Mouse (Mus musculus) hindbrain, embryonic 15.5 days (tissue): ENCODE measurements at regions not wholly inside any gene's neighbourhood (a gene's known extent, or its start where the extent isn't known, plus 50 kb on each side); places are given as distances from the start of the nearest gene placed in this dataset.

Experiments used
- ATAC-seq: fragments of 200-750 bp; cut with Nextera tagmentation; 2 replicates; pipeline ENCODE4 v1.8.0; 2017; ENCODE audit warnings: low read depth, moderate number of reproducible peaks, moderate TSS enrichment; ENCODE audit not compliant: low FRiP score
- H3K27ac ChIP-seq: fragments of 300-500 bp; sonication (generic); replicated peaks from 2 replicates; pipeline ENCODE4 v1.5.1; 2015; ENCODE audit warnings: mild to moderate bottlenecking, inconsistent platforms
- H3K27me3 ChIP-seq: fragments of 300-500 bp; sonication (generic); 2 replicates; pipeline ENCODE4 v1.6.1; 2015; ENCODE audit warnings: control low read depth, inconsistent platforms
- H3K36me3 ChIP-seq: fragments of 300-500 bp; sonication (generic); 2 replicates; pipeline ENCODE4 v1.6.1; 2015; ENCODE audit warnings: control low read depth, inconsistent platforms
- H3K4me1 ChIP-seq: fragments of 300-500 bp; sonication (generic); replicated peaks from 2 replicates; pipeline ENCODE4 v1.6.1; 2015; ENCODE audit warnings: control low read depth, inconsistent platforms
- H3K4me2 ChIP-seq: fragments of 300-500 bp; sonication (generic); 2 replicates; pipeline ENCODE4 v1.6.1; 2015; ENCODE audit warnings: moderate library complexity, mild to moderate bottlenecking, inconsistent platforms
- H3K4me3 ChIP-seq: fragments of 300-500 bp; sonication (generic); 2 replicates; pipeline ENCODE4 v1.5.1; 2015; ENCODE audit warnings: mild to moderate bottlenecking, inconsistent platforms
- H3K9ac ChIP-seq: fragments of 300-500 bp; sonication (generic); 2 replicates; pipeline ENCODE4 v1.6.1; 2015; ENCODE audit warnings: inconsistent platforms
- H3K9me3 ChIP-seq: fragments of 300-500 bp; sonication (generic); 2 replicates; pipeline ENCODE4 v1.6.1; 2016; ENCODE audit warnings: control low read depth, inconsistent platforms
- WGBS: fragments of 180-500 bp; shearing (Covaris S2); methylation state at CpG from one replicate; pipeline ENCODE4 v1.1.7; 2015; 5-methylcytosine and 5-hydroxymethylcytosine counted together

DNA sequence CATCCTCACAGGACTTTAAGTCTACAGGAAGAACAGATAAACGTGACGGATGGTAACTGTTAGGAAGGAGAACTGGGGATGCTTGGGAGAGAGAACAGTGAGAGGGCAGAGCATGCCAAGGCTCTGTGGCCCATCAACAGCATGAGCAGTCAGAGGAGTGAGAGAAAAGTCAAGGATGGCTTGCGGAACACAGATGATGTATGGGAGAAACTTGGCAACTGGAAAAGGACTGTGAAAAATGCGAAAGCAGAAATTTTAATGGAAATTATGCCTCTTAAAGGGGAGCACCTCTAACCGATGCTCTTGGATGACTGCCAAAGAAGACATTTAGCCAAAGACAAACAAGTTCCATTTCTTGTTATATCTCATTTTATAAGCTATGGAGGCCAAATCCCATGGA lies 382.6 kb downstream of the Sorl1 start:
- peaks cover 17% of the 10 kb centered on the region for H3K4me1 ChIP-seq
- no peaks in the 10 kb centered on the region for H3K36me3 ChIP-seq
- ATAC-seq, result no peak
- no peak overlapping the region for H3K4me2 ChIP-seq
- H3K4me3 ChIP-seq, result no peak overlapping the region
- no peaks in the 10 kb centered on the region for H3K27me3 ChIP-seq
- no peaks in the 10 kb centered on the region for H3K9me3 ChIP-seq
- no peak overlapping the region for H3K9ac ChIP-seq
- H3K27ac ChIP-seq, result no peak overlapping the region
- WGBS, result 67% methylated on average over 5 of the region's 5 CpGs

DNA sequence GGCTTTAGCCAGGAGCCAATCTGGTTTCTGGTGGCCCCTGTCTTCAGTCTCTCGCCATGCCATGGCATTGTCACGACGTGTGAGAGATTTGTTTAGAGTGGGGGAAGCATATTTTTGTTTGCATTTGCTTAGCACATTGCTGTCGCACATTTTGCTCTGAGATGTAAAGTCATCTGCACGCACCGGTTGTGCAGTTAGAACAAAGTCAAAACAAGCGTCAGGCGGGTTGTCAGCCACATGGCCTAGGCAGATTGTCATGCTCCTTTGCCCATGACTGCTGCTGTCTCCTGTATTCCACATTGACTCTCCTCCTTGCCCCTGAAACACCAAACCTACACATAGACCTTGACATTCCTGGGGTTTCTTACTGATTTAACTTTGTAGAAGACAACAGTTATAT lies 383.6 kb downstream of the Sorl1 start:
- Histone ChIP-seq H3K9me3 (no peaks in the 10 kb centered on the region), H3K9ac (no peak overlapping the region), H3K27ac (no peak overlapping the region), H3K4me3 (no peak overlapping the region), H3K4me2 (no peak overlapping the region), H3K4me1 (peaks cover 19% of the 10 kb centered on the region), H3K27me3 (no peaks in the 10 kb centered on the region), H3K36me3 (no peaks in the 10 kb centered on the region)
- ATAC-seq, result no peak
- WGBS, result 95% methylated on average over 8 of the region's 8 CpGs

DNA sequence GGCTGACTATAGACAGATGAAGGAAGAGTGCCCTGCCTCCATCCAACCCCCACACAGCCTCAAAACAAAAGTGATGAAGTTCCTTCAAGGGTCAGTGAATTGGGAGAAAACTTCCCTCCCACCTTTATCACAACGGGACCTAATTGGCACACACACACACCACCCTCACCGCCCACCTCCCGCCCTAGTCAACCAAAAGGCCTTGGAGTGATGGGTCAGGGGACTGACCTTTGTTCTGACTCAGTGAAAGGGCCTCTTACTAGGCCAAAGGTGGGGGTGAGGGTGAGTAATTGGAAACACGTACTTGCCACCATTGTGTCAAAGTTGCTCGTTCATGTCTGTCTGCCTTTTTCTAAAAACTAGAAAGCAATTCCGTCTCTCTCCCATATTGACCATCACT lies 386.4 kb downstream of the Sorl1 start:
- Histone ChIP-seq H3K4me3 (no peak overlapping the region), H3K4me2 (peak overlapping the region; percentile 61), H3K27me3 (no peaks in the 10 kb centered on the region), H3K27ac (peak overlapping the region; percentile 97), H3K9me3 (no peaks in the 10 kb centered on the region), H3K9ac (no peak overlapping the region), H3K36me3 (no peaks in the 10 kb centered on the region), H3K4me1 (peaks cover 27% of the 10 kb centered on the region)
- no peak for ATAC-seq
- WGBS, result 33% methylated on average over 6 of the region's 6 CpGs

DNA sequence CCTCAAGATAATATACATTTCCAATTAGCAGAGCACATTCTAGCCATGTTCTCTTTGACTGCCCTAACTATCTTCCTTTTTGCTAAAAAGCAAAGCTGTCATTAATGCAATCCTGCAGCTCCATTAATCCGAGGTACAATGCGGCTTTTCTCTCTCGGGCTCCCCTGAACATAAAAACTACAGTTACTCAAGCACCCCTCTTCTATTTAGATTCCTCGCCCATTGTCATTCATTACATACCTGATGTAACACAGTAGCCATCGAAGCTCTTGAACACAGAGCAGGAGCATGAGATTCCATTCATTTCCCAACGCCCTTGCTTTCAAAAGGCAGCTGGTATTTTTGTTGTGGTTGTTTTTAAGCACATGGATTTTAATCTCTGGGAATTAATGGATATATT lies 387.2 kb downstream of the Sorl1 start:
- WGBS, result 5% methylated on average over 6 of the region's 6 CpGs
- no peaks in the 10 kb centered on the region for H3K27me3 ChIP-seq
- H3K36me3 ChIP-seq, result no peaks in the 10 kb centered on the region
- H3K4me1 ChIP-seq, result peaks cover 27% of the 10 kb centered on the region
- H3K27ac ChIP-seq, result peak overlapping the region; percentile 97
- peak overlapping the region; percentile 38 for H3K4me3 ChIP-seq
- ATAC-seq, result no peak
- peak overlapping the region; percentile 52 for H3K9ac ChIP-seq
- H3K9me3 ChIP-seq, result no peaks in the 10 kb centered on the region
- peak overlapping the region; percentile 61 for H3K4me2 ChIP-seq

DNA sequence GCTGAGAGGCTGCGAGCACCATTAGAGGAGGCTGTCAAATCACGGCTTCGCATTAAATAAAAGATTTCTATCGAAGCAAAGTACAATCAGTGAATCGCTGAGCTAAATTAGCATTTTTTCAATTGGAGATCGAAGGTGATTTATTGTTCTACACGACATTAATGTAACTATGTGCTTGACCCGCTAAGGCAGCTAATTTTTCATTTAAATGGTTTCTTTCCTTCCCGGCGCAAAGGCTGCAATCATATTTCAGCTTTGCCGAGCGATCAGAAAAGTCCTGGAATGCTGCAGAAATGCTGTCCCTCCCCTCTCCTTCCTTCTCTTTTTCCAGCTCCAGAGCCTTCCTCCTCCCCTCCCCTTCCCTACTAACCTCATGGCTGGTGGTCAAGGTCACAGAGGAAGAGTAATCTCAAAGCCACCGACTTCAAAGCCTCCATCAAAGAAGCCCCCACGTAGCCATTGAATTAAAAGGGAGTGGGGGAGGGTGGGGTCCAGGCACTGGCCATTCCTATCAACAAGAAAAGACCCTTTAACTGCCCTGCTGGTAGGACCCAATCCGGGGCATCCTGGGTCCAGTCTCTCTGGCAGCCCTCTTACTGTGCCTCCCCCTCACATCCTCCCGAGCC lies 387.8 kb downstream of the Sorl1 start:
- H3K36me3 ChIP-seq, result no peaks in the 10 kb centered on the region
- peak; percentile 72 for ATAC-seq
- H3K27me3 ChIP-seq, result no peaks in the 10 kb centered on the region
- peak overlapping the region; percentile 97 for H3K27ac ChIP-seq
- H3K9ac ChIP-seq, result peak overlapping the region; percentile 52
- H3K9me3 ChIP-seq, result no peaks in the 10 kb centered on the region
- peak overlapping the region; percentile 61 for H3K4me2 ChIP-seq
- peak overlapping the region; percentile 38 for H3K4me3 ChIP-seq
- peaks cover 27% of the 10 kb centered on the region for H3K4me1 ChIP-seq
- under 1% methylated on average over 16 of the region's 16 CpGs for WGBS

DNA sequence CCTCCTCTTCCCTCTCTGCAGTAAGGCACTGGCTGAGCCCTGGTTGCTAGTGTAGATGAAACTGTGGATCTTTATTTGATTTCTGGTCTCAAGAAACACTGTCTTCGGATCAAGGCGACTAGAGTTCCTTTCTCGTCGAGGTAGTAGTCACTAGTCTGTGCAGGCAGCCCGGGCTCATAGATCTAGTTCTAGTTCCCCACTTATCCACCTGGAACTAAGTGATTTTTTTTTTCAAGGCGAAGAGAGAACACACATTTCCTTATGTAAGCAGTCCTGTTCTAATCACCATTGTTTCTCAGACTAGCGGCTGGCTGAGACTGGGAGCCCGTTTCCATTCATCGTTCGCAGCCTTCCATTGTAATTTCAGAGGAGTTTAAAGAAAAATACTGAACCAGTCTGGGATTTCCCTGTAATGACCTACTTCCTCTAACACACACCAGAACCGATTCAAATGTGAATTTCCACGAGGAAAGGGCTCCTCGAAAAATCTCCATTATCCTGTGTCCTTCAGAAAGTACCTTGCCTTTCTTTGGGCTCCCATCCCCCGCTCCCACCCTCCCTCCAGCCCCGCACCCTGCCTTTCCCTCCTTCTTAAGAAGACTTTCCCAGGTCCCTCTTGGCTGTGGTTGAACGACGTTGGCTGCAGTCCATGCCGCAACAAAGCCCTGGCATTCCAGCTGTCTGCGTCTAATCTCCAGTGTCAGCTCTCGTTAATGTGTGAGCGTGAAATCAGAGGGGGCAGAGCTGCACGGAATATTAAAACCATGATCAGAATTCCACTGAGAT lies 388.5 kb downstream of the Sorl1 start:
- Histone ChIP-seq H3K9ac (peak overlapping the region; percentile 52), H3K9me3 (no peaks in the 10 kb centered on the region), H3K27ac (peak overlapping the region; percentile 97), H3K4me3 (peak overlapping the region; percentile 38), H3K4me2 (peak overlapping the region; percentile 61), H3K27me3 (no peaks in the 10 kb centered on the region), H3K4me1 (peaks cover 27% of the 10 kb centered on the region), H3K36me3 (no peaks in the 10 kb centered on the region)
- peak; percentile 90 for ATAC-seq
- under 1% methylated on average over 22 of the region's 22 CpGs for WGBS

DNA sequence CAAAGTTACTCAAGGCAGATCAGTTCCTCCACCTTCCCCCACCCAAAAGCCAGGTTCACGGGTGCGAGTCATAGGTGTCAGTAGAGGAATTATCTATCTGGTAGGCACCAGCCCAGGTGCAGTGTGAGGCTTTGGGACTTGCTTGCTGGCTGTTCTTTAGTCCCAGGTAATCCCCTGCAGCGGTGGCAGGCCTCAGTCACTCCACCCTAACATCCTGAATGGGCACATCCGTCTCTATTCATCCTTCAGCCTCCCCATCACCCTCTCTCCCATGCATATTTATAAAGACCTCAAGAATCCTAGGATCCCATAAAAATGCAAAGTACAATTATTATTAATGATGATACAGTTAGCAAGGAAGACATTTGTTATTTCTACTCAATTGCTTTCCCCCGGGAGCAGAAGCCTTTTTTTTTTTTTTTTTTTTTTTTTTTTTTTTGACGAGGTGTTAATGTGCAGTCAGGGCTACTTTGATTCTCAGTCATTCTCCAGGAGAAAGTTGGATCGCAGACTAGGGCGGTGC lies 389.1 kb downstream of the Sorl1 start:
- 13% methylated on average over 8 of the region's 8 CpGs for WGBS
- peak; percentile 55; the same call in 1 of the 2 replicates for ATAC-seq

DNA sequence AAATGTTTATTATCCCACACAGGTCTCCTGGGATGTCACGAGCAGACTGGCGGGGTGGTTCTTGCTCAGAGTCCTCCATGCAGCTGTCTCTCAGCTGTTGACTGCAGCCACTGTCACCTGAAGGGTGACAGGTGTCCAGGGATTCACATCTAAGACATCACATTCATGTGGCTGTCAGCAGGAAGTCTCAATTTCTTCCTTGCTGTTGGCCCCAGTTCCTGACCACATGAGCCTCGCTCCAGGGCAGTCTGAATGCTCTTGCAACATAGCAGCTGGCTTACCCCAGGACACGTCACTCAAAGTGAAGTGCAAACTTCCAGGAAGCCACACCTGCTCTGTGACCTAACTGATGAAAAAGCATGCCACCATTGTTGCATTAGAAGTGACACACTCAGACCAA lies 402.5 kb downstream of the Sorl1 start:
- Histone ChIP-seq H3K27ac (no peak overlapping the region), H3K27me3 (no peaks in the 10 kb centered on the region), H3K4me1 (no peaks in the 10 kb centered on the region), H3K4me2 (no peak overlapping the region), H3K36me3 (no peaks in the 10 kb centered on the region), H3K9me3 (no peaks in the 10 kb centered on the region), H3K9ac (no peak overlapping the region), H3K4me3 (no peak overlapping the region)
- ATAC-seq, result no peak
- WGBS, result 81% methylated on average over 4 of the region's 4 CpGs

More for the DNA sequence above, 389.1 kb downstream of the Sorl1 start:
- Histone ChIP-seq H3K4me3 (peak overlapping the region; percentile 38), H3K4me2 (peak overlapping the region; percentile 61), H3K27ac (peak overlapping the region; percentile 97), H3K36me3 (no peaks in the 10 kb centered on the region), H3K4me1 (peaks cover 27% of the 10 kb centered on the region), H3K9me3 (no peaks in the 10 kb centered on the region), H3K27me3 (no peaks in the 10 kb centered on the region), H3K9ac (peak overlapping the region; percentile 52)

DNA sequence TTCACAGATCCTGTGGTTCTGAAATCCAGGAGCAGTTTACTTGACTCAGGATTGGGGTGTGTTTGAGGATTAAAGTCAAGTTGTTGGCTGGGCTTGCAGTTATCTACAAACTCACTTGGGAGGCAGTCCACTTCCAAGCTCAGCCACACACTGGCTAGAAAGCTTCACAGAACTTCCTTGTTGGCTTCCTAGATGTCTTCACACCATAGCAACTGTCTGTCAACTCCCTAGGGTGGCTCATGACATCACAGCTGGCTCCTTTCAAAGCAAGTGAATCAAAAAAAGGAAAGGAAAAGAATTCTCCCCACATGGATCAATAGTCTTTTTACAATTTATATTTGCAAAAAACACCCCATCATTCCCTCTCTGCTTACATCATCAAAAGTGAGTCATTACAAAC lies 408.9 kb downstream of the Sorl1 start:
- H3K27me3 ChIP-seq, result no peaks in the 10 kb centered on the region
- no peak overlapping the region for H3K9ac ChIP-seq
- no peaks in the 10 kb centered on the region for H3K36me3 ChIP-seq
- no peak overlapping the region for H3K4me3 ChIP-seq
- no peak overlapping the region for H3K4me2 ChIP-seq
- H3K9me3 ChIP-seq, result no peaks in the 10 kb centered on the region
- no peaks in the 10 kb centered on the region for H3K4me1 ChIP-seq
- no peak overlapping the region for H3K27ac ChIP-seq
- ATAC-seq, result no peak

DNA sequence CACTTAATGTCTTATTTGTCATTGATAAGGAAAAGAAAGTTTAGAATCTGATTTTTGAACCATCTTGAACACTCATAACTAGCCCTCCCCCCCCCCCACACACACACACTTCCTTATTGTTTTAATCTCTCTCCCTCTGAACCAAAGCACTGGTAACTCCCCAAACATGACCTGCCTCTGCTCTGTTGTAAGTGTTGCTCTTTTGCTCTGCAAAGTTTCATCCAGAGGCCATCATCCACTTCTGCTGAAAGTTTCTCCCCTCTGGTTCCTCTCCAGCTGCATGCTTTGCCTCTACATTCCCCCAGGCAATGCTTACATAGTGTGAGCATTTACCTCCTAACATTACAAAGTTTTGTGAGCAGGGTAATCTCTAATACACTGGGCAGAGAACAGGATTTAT lies 418.1 kb downstream of the Sorl1 start:
- H3K4me3 ChIP-seq, result no peak overlapping the region
- no peaks in the 10 kb centered on the region for H3K27me3 ChIP-seq
- H3K4me1 ChIP-seq, result peaks cover 10% of the 10 kb centered on the region
- no peaks in the 10 kb centered on the region for H3K36me3 ChIP-seq
- H3K27ac ChIP-seq, result no peak overlapping the region
- H3K9me3 ChIP-seq, result no peaks in the 10 kb centered on the region
- no peak for ATAC-seq
- no peak overlapping the region for H3K4me2 ChIP-seq
- H3K9ac ChIP-seq, result no peak overlapping the region

DNA sequence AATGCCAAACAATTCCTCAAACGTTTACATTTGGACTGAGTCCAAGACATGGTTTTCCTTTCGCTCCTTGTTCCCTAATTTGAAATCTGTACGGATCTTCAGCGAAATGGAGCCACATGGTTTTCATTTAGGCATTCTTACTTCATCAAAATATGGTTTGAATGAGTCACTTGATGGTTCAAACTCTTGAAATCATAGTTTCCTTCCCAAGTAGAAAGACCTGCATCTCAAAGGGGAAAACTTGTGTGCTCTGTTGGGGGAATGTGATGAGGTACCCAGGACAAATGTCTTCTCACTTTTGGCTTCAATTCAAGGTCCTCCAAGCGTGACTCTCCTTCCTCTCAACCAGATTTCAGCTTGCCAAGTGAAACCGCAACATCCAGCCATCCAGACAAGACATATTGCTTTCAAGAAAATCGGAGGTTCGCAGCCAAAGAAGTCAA lies 418.6 kb downstream of the Sorl1 start:
- H3K9ac ChIP-seq, result no peak overlapping the region
- no peaks in the 10 kb centered on the region for H3K36me3 ChIP-seq
- no peak overlapping the region for H3K4me3 ChIP-seq
- peaks cover 15% of the 10 kb centered on the region for H3K4me1 ChIP-seq
- no peak overlapping the region for H3K4me2 ChIP-seq
- no peaks in the 10 kb centered on the region for H3K9me3 ChIP-seq
- no peaks in the 10 kb centered on the region for H3K27me3 ChIP-seq
- ATAC-seq, result no peak
- WGBS, result 49% methylated on average over 8 of the region's 8 CpGs
- H3K27ac ChIP-seq, result 0 out of 2 replicates have a peak overlapping the region, but pooled peaks have one; percentile 49

DNA sequence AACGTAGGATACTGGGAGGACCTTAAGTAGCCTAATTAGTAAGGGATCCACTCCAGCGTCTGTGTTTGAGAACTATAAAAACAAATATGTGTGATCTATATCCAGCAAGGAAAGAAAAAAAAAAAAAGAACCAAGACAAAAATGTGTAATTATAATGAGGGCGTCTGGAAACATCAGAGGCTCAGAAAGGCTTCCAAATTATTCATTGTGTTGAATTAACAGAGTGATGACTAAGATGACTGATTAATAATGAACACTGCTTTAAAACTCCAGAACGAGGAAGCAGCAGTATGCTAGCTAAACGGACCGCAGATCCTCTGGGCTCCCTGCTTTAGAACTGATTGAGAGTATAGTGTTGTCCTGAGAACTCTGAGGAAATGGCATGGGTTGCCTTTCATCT lies 421.0 kb downstream of the Sorl1 start:
- no peak for ATAC-seq
- H3K4me2 ChIP-seq, result no peak overlapping the region
- peaks cover 26% of the 10 kb centered on the region for H3K4me1 ChIP-seq
- H3K9me3 ChIP-seq, result no peaks in the 10 kb centered on the region
- H3K27me3 ChIP-seq, result no peaks in the 10 kb centered on the region
- no peak overlapping the region for H3K27ac ChIP-seq
- no peaks in the 10 kb centered on the region for H3K36me3 ChIP-seq
- no peak overlapping the region for H3K9ac ChIP-seq
- 71% methylated on average over 6 of the region's 6 CpGs for WGBS
- H3K4me3 ChIP-seq, result no peak overlapping the region
